Mouse (Mus musculus) forebrain, embryonic 15.5 days (tissue): Measurements from ENCODE around the gene Plk4. TPM values are rescaled to one million over a fixed set of nuclear protein-coding genes. Genes with fewer than 3 reads are reported as not detected.
"Not testable (repeated sequence)": the region's sequence is repeated elsewhere in the genome, so short reads cannot be mapped to it uniquely, and the experiment has no call there.

Experiments
- ATAC-seq: fragments of 200-750 bp; cut with Nextera tagmentation; replicated peaks from 2 replicates; pipeline ENCODE4 v1.8.0; 2017; ENCODE audit warnings: mild to moderate bottlenecking, moderate TSS enrichment, moderate library complexity
- H3K27ac ChIP-seq: fragments of 300-500 bp; sonication (generic); replicated peaks from 2 replicates; pipeline ENCODE4 v1.5.1; 2015; ENCODE audit warnings: mild to moderate bottlenecking, inconsistent platforms
- H3K27me3 ChIP-seq: fragments of 300-500 bp; sonication (generic); 2 replicates; pipeline ENCODE4 v1.6.1; 2015; ENCODE audit warnings: inconsistent platforms
- H3K36me3 ChIP-seq: fragments of 300-500 bp; sonication (generic); 2 replicates; pipeline ENCODE4 v1.6.1; 2015; ENCODE audit warnings: mild to moderate bottlenecking, inconsistent platforms
- H3K4me1 ChIP-seq: fragments of 300-500 bp; sonication (generic); 2 replicates; pipeline ENCODE4 v1.6.1; 2015; ENCODE audit warnings: inconsistent platforms
- H3K4me2 ChIP-seq: fragments of 300-500 bp; sonication (generic); replicated peaks from 2 replicates; pipeline ENCODE4 v1.6.1; 2015; ENCODE audit warnings: mild to moderate bottlenecking, inconsistent platforms
- H3K4me3 ChIP-seq: fragments of 300-500 bp; sonication (generic); 2 replicates; pipeline ENCODE4 v1.5.1; 2015; ENCODE audit warnings: mild to moderate bottlenecking, inconsistent platforms
- H3K9ac ChIP-seq: fragments of 300-500 bp; sonication (generic); replicated peaks from 2 replicates; pipeline ENCODE4 v1.6.1; 2015; ENCODE audit warnings: mild to moderate bottlenecking, inconsistent platforms
- H3K9me3 ChIP-seq: fragments of 300-500 bp; sonication (generic); 2 replicates; pipeline ENCODE4 v1.6.1; 2016; ENCODE audit warnings: inconsistent platforms
- WGBS: fragments of 180-500 bp; shearing (Covaris S2); methylation state at CpG from one replicate; pipeline ENCODE4 v1.1.7; 2015; ENCODE audit warnings: mixed read lengths; 5-methylcytosine and 5-hydroxymethylcytosine counted together
- polyA plus RNA-seq: library from polyadenylated mRNA; unstranded; fragments of >200 nt; fragmentation: Nextera tagmentation; extraction: Ambion mirVana; gene quantifications from 2 replicates; pipeline ENCODE4 v1.2.1, GENCODE M21; 2015

Plk4 gene
- polyA plus RNA-seq, 1 experiment from 2014 or later: 26.1 TPM

DNA sequence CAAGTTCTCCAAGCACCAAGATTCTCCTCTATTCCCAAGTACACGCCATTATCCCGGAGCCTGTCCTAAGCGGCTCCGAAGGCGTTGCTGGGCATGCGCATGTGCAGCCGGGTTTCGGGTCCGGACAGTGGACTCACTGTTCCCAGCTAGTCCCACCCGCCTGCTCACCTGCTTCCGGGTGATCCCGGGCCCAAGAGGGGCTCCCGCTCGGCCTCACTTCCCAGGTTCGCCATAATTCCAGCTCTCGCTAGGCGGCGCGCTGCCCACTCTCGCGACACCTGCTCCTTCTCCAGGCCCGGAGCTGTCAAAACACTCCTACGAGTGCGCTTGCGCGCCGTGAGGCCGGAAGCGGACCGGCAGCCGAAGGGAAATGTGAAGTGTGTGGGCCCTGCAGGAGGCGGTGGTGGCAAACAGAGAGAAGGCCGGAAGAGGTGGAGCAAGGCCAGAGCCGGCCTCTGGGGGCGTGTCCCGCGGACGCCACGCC lies 46.7 kb downstream of the Plk4 start, which contains the start of gene Mfsd8:
Mfsd8 (minus strand) TSS at position 414 of the 484 bp plus-strand sequence.
- under 1% methylated on average over 39 of the region's 39 CpGs for WGBS
- peak; percentile 99 for ATAC-seq
- not testable (repeated sequence) for H3K36me3 ChIP-seq, H3K27me3 ChIP-seq, H3K9me3 ChIP-seq, H3K4me1 ChIP-seq
- Histone ChIP-seq H3K4me2 (peak within 1 kb of the TSS; percentile 64), H3K27ac (peak within 1 kb of the TSS; percentile 84), H3K9ac (peak within 1 kb of the TSS; percentile 61), H3K4me3 (peak within 1 kb of the TSS; percentile 54)

DNA sequence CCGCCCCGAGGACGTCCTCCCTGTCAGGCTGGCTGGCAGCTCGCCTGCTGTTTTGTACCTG lies 47.0 kb downstream of the Plk4 start, which contains the start of gene Abhd18:
Abhd18 (plus strand) TSS at position 14 of the 61 bp plus-strand sequence.
- not testable (repeated sequence) for ATAC-seq, H3K9me3 ChIP-seq, H3K36me3 ChIP-seq, H3K27me3 ChIP-seq, H3K4me1 ChIP-seq
- Histone ChIP-seq H3K27ac (peak within 1 kb of the TSS; percentile 84), H3K9ac (peak within 1 kb of the TSS; percentile 61), H3K4me2 (peak within 1 kb of the TSS; percentile 64), H3K4me3 (peak within 1 kb of the TSS; percentile 54)
- 0% methylated on average over 3 of the region's 4 CpGs for WGBS

DNA sequence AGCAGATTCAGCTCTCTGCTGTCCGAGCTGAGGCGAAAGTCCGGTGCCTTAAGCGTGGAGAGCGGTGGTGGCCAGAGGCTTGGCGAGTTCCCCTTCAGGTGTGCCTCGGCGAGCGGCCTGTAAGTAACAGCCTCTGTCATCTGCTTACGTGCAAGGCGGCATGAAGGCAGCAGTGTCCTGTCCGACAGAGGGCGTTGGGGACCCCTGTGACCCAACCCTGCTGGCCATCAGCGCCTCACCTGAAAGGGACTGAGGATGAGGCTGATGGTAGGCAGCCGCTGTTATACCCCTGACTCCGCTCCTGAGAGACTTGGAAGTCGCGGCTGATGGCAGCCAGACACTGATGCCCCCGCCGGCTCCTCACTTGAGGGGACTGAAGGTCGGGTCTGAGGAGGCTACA lies 47.2 kb downstream of the Plk4 start:
- not testable (repeated sequence) for H3K9me3 ChIP-seq, H3K27me3 ChIP-seq, ATAC-seq, H3K4me1 ChIP-seq, H3K36me3 ChIP-seq
- Histone ChIP-seq H3K4me2 (peak overlapping the region; percentile 64), H3K27ac (peak overlapping the region; percentile 64; the same call in 1 of the 2 replicates), H3K9ac (peak overlapping the region; percentile 53), H3K4me3 (peak overlapping the region; percentile 54)
- 1% methylated on average over 19 of the region's 21 CpGs for WGBS

DNA sequence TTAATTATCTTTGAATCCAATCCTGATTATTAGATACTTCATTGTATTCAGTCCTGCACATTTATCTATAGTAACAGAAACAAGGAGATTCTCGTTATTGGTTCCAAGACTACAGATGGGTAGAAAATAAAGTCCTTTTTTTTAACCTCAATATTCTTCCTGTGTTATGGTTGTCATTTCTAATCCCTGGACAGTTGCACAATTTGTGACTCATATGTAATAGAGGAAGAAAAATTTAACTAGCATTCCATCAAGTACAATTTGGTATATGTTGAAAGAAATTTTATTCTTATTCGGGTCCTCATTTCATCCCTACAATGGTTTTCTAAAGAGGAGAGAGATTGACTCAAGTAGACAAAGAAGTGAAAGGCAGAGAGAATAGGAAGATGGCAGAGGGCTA lies 48.1 kb downstream of the Plk4 start:
- not testable (repeated sequence) for H3K4me2 ChIP-seq, H3K4me1 ChIP-seq, H3K27ac ChIP-seq, H3K27me3 ChIP-seq, ATAC-seq, H3K9me3 ChIP-seq, H3K36me3 ChIP-seq, H3K4me3 ChIP-seq, H3K9ac ChIP-seq
- whole genome bisulfite sequencing: 82% methylated on average over 2 of the region's 2 CpGs

DNA sequence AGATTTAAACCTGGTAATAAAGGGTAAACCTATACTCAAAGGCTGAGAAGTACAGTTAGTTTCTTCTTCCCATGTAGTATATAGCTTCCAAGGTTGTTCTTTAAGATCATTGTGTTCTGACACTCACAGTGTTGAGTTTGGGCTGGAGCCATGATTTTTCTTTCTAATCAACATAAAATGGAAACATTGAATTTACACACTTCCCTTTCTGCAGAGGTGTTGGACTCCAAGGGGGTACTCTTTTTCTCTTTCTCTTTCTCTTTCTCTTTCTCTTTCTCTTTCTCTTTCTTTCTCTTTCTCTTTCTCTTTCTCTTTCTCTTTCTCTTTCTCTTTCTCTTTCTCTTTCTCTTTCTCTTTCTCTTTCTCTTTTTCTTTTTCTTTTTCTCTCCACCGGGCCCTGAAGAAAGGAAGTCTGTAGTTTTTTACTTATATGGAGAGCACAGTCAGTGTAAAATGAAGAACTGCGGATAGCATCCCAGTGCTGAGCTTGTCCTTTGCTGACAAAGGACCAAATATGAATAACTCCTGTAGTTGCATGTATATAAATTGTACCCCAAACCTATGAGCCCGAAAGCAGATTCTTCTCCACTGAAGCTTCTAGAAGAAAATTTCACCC lies 53.4 kb downstream of the Plk4 start:
- H3K27ac ChIP-seq, H3K9me3 ChIP-seq, H3K36me3 ChIP-seq, H3K4me2 ChIP-seq, ATAC-seq, H3K27me3 ChIP-seq, H3K9ac ChIP-seq, H3K4me1 ChIP-seq, H3K4me3 ChIP-seq: not testable (repeated sequence)
- WGBS: 96% methylated on average over 3 of the region's 3 CpGs

Other genes starting within 250 kb of the Plk4 start
- gene Slc25a31, start 91.2 kb upstream of the Plk4 start, polyA plus RNA-seq: 0.18 and 0.19 TPM in 2 replicates
- 38.2 and 48.1 TPM in 2 replicates for gene Hspa4l, start 55.5 kb upstream of the Plk4 start, polyA plus RNA-seq
- gene Mfsd8, start 46.9 kb downstream of the Plk4 start, polyA plus RNA-seq: 26.0 and 26.5 TPM in 2 replicates
- 12.4 and 16.6 TPM in 2 replicates for gene Abhd18, start 47.0 kb downstream of the Plk4 start, polyA plus RNA-seq
- gene 1700034I23Rik, start 102.5 kb downstream of the Plk4 start, polyA plus RNA-seq: 0.42 and 0.52 TPM in 2 replicates
- gene Larp1b, start 149.8 kb downstream of the Plk4 start, polyA plus RNA-seq: 3.1 TPM in 2 replicates